Mouse (Mus musculus) kidney, postnatal 14 days (tissue): ENCODE results near the gene Dnajc5.
A peak's percentile ranks its signal among the peaks of the same experiment; 100 is the strongest.

Source experiments
- DNase-seq: peaks from one replicate; pipeline ENCODE4 v3.0.0; 2022; ENCODE audit warnings: mixed read lengths

The Dnajc5 gene

GRCm38 (mm10) chr2:181519201-181519600, 1.1 kb upstream of the Dnajc5 start:
- DNase-seq = no peak

DNA sequence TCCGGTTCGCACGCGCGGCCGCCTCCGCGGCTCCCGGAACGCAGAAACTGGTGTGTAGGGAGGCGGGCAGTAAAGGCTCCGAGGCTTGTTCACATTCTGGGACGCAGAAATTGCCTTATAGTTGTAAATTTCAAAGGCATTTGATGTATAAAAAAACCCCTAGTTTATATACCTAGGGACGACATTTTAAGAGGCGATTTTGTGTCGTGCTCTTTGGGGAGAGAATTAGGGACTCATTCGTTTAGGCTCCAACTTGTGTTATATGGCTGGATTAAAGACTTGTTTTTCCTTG, 597 bp downstream of the Dnajc5 start:
- DNase-seq = no peak

DNA sequence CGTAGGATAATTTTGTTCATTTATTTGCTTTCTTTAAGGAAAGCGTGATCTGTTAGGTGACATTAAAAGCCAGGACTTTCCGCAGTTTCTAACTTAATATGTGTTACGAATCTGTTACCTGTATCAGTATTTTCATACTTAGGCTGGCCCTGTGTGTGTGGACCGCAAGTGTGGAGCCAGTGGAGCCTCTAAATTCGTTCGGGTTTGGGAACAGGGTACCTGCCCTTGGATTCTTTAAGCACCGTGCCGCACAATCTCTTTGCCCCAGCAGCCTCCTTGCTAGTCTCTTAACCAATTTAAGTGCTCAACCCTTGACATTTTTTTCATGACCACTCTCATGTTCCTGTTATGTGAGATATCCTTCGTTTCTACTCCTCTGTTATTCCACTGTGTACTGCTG, 1.2 kb downstream of the Dnajc5 start:
- no peak for DNase-seq

DNA sequence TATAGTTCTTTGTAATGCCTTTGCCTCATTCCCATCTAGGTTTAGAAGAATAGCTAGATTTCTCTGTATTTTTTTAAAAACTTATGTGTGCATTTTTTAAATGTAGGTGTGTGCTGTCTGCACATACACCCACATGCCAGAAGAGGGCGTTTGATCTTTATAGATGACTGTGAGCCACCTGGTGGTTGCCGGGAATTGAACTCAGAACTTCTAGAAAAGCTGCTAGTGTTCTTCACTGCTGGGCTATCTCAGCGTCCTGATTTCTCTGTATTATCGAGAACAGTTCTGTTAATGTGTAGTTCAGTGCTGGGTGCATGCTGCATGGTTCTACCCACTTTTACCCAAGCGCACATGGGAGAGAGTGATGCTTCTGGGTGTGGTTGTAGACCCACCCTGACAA, 2.5 kb downstream of the Dnajc5 start:
- DNase-seq = peak; percentile 17

- peak; percentile 16 for DNase-seq
Observed at GRCm38 (mm10) chr2:181525526-181525925, 5.2 kb downstream of the Dnajc5 start.

DNA sequence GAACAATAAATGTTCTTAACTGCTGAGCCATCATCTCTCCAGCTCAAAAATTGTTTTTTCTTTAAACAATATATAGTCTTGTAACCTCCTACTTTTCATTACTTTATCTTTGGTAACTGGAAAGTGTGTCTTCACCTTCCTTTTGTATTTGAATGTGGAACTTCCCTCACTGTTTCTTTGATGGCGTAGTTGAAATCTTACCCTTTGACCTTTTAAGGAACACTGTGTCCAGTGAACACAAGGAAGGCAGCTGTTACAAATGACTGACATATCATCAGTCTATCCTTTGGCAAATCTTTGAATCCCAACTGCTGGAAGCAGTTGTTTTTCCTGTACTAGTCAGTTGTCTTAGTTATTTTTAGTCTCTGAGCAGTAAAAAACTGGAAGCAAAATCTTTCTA, 8.8 kb downstream of the Dnajc5 start:
- no peak for DNase-seq

- DNase-seq = no peak
Observed at GRCm38 (mm10) chr2:181532589-181532988, 12.3 kb downstream of the Dnajc5 start.

- DNase-seq = no peak
Observed at GRCm38 (mm10) chr2:181536410-181536809, 16.1 kb downstream of the Dnajc5 start.

- DNase-seq = no peak
Observed at GRCm38 (mm10) chr2:181537444-181538047, 17.3 kb downstream of the Dnajc5 start.

DNA sequence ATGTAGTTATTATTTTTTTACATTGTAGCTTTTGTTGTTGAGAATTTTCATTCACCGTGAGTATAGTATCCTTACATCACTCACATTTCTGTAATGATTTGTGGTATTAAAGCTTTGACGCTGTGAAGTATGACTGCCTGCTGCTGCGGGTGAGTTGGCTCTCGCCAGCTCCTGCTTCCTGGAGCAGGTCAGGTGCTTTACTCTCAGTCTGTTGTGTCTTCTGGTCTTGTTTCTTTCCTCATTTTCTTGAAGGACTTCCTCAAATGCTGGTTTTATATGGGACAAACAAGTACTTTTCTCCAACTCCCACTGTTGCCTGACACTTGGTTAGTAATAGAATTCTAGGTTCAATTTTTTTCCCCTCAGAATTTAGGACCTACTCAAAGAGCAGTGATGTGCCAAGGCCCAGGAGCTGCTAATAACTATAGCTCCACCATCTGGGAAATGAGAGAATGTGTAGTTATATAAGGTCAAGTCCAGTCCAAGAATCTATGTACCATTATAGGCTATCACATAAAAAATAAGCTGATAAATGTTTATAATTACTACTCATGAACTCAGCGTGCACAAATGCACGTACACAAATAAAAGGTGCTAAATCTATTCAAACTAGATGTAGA, 21.6 kb downstream of the Dnajc5 start:
- DNase-seq = no peak

DNA sequence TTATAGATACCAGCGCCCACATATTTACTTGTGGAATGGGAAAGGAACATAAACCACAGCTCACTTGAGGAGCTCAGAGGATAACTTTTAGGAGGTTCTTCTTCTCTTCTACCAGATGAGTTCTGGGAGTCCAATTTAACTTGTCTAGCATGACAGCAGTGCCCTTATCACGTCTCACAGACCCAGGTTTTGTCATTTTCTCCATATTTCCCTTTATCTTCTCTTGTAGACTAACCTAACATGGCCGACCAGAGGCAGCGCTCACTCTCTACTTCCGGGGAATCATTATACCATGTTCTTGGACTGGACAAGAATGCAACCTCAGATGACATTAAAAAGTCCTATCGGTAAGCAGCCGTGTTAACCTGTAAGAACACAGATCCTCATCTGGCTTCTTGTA, 25.9 kb downstream of the Dnajc5 start:
- no peak for DNase-seq

DNA sequence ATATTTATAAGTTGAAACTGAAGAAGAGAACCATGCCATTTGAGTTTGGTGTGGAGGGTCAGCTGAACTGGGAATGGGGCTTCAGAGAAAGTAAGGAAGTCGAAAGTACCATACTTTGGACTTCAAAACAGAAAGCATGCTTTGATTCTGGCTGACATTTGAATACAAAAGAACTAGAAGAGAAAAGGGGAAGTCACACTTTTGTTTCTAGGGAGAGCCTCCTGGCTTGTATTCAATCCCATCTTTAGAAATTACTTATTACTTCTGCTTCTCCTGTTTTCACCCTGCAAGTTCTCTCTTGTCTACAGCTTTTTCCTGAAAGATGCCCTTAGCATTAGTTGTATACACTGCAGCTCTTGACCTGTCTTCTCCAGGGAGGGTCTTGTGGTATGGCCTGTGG, 27.9 kb downstream of the Dnajc5 start:
- no peak for DNase-seq

DNA sequence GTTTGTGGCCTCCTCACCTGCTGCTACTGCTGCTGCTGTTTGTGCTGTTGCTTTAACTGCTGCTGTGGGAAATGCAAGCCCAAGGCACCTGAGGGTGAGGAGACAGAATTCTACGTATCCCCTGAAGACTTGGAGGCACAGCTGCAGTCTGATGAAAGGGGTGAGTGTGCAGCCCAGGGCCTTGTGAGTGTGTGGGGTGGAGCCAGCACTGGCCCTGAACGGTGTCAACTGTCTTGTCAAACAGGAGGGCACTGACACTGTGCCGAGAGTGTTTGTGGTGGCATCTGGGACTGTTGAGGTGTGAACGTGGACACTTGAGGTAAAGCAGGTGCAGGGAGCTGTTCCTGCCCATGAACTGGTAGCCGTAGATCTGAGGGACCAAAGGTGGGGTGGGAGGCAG, 28.4 kb downstream of the Dnajc5 start:
- no peak for DNase-seq

DNA sequence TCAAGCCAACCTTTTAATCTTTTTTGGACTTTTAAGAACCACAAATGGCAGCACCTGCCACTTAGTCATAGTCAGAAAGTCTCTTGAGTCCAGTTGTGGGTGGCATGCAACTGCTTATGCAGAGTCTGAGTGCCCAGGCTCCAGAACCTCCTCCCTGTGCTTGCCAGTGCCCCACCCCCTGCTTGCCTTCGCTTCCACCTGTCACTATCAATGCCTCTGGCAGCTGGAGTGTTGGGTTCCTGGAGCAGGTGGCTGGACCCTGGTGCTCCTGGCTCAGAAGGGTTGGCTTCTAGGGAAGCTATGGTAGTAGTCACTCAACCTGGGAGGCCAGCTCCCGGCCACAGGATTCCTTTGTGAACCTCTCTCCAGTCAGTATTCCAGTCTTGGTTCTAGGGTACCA, 29.9 kb downstream of the Dnajc5 start:
- no peak for DNase-seq

DNA sequence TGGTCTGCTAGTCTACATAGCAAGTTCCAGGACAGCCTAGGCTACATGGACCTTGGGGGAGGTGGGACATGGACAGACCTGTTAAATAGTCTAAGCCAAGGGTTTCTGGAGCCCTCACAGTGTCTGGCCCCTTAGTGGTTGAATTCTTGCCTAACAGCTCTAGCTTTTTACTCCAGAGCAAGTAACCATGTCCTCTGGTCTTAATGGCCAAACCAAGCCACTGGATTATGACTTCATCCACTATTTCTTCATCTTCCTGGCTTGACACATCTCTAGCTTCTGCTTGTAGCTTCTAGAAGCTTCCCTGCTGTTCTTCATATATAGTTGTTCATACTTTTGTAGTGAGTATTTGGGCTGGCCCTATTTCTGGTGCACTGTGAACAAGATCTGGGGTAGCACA, 33.5 kb downstream of the Dnajc5 start:
- no peak for DNase-seq

DNA sequence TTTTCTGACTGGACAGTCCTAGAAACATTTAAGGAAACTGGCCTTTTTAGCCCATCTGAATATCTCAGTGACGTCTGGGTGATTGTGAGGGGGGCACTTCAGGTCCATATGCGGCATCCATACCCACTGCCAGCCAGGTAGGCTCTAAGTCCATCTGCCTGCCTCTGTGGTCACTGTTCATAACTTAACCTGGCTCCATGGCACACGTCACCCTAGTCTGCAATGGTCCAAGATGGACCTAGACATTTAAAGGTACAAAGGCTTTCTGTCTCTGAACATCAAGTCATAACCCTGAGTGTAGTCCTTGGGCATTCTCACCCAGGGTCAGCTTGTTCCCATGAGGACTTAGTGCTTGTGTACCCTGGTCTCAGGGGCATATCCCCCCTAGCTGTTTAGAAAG, 47.1 kb downstream of the Dnajc5 start:
- DNase-seq = no peak

DNA sequence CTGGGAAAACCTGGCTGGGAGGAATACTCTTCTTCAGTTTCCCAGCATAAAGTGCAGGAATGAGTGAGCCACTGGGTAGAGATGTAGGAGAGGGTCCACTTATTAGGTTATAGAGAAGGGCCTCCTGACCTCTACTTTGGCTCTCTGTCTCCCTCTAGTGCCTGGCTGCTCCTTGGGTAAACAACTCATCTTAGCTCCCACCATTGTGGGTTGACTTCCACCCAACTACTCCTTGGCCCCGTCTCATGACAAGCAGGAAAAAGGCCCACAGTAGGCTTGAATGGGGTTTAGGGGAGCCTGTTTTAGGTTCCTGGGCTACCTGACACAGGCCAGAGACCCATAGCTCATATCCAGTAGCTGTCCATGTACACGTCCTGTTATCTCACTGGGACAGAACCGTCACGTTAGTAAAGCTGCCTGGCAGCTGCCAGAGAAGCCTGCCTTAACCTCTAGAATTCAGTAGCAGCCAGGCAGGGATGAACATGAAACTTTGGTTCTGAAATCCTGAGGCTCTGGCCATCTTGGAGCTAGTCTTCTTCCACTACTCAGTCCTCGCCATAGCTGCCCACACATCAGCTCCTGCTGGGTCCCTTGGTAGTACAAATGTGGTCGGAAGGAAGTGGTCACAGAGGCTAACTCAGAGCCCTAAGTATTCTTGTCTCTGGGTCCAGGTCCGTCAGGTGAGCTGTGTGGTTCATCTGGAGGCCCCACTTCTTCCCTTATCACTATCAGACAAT, 48.2 kb downstream of the Dnajc5 start:
- peak; percentile 61 for DNase-seq

DNA sequence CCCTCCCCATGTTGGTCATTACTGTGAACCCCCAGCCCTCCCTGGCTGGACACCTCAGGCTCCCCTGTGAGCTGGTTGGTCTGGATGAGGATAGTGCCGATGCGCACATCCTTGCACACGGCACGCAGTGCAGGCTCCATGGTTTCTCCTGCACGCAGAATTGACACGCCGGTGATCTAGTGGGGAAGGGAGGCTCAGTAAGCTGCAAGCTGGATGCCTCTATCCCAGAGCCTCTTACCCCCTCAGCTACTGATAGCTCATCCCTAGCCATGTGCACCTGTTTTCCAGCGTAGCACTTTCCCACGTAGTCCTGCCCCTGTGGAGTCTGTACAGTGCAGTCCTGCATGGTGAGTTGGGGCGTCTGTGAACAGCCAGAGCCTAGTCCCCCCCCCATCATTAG, 49.6 kb downstream of the Dnajc5 start:
- no peak for DNase-seq

- DNase-seq = no peak
Observed at GRCm38 (mm10) chr2:181570375-181570774, 50.1 kb downstream of the Dnajc5 start.

- no peak for DNase-seq
Observed at GRCm38 (mm10) chr2:181570921-181571595, 50.8 kb downstream of the Dnajc5 start.

DNA sequence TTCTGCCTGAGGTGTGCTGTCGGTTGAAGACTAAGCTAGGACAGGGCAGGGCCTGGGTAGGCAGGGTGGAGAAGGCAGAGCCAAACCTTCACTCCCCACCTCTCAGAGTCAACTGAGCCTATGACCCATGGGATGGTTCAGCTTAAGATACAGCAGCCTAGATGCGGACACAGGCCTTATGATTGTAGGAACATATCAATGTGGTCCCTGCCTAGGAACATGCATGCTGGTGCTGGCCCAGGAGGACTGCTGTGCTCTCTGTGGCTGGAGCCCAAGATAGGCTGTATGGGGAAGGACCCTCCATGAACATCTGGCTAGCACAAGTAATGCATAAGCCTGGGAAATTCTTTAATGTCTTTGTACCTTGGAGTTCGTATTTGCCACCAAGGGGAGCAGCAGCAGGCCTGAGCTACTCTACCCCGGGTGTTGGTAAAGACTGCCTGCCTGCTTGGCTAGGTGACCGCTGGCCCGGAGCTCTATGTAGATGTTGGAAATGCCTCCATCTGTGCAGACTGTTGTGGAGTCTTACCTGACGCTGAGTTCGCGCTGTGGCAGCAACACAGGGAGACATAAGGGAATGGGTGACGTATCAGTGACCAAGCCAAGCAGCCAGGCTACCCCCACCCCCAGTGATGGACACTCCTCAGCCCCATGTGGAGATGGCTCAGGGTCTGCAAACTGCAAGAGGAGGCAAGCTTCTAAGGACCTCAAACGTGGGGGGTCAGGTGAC, 51.8 kb downstream of the Dnajc5 start:
- no peak for DNase-seq

DNA sequence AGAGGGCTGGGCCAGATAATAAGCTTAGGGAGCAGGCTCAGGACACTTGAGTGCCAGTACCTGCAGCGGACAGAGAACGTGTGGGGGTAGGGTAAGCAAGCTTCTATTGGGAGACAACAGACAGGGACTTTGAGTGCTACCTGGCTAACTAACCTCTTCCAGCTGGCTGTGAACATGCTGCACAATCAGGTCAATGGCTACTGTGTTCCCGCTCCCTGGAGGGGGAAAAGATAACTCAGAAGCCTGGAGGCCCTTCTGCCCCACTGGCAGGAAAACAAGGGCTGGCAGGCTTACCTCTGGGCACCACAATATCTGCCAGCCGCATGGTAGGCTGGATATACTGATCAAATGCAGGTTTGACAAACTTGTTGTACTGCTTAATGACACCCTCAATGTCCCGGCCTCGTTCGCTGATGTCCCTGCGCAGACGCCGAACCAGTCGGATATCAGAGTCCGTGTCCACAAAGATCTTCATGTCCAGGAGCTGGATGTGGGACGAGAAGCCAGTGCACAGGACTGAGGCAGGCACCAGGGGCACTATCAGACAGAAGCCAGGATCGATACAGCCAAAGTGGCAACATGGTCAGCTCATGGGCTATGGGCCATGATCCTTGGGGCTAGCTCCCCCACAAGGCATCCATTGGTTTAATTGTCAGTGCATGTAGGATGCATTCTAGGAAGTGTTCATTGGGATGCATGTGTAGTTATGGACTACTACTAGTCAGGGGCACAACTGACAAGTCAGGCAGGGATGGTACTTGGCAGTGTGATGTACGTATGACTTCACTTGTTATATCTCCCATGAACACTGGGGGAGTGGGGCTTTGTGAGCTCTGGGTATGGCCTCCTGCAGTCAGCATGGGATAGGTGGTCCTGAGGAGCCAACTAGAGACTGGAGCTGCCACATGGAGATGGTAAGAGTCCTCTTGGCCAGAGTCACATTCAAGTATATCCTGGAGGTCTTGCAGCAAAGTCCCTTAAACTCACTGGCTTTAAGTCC, 52.9 kb downstream of the Dnajc5 start:
- DNase-seq = no peak
